Mouse (Mus musculus): ENCODE data around the gene Cdc25a.

DNA sequence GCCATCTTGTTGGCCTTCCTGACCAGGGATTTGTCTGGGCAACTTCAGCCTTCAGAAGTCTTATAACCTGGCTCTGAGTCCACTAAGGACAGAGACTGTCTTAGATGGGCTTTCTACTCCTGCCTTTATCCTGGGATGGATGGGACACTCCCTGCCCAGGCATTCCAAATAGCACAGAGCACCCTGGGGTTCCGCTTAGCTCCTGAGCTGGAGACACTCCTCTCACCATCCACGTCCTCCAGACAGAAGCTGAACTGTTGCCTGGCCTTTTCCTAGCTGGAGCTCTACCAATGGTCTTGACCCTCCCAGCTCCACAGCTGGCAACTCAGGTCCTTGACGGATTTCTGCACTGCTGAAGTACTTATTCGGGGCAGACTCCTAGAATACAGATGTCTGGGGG lies 26.9 kb downstream of the Cdc25a start:
- no peak for TF ChIP-seq CTCF (IDR thresholded peaks at IDR 0.05; ENCODE audit: control insufficient read depth, insufficient read depth, low read length)
- no peak for TF ChIP-seq POLR2A (IDR thresholded peaks at IDR 0.05; ENCODE audit: borderline replicate concordance, control insufficient read depth, low read depth, low read length)
